ENCODE assay signal across 9 mouse cellular contexts in genomic region chr1:74090329-74090728, GRCm38 (mm10). TPM values are rescaled to one million over a fixed set of nuclear protein-coding genes. Genes with fewer than 3 reads are reported as not detected.
DNase-seq lines count a peak whose midpoint lies in the region; ATAC-seq and TF ChIP-seq lines count a peak whose summit lies in the region.
"Had no signal": no experiment of that assay in that cellular context is flagged by ENCODE, and none has a peak within 500 bp of the region (broad histone marks: within the 10 kb centered on the region; RNA-seq: fewer than 3 reads in every experiment).

No protein-coding gene starts in this region.

- TF ChIP-seq CTCF in spleen, adult 2 months (IDR thresholded peaks at IDR 0.05; ENCODE audit: extremely low read depth, insufficient read depth, insufficient read length, insufficient replicate concordance): no peak

- no peak for ATAC-seq in heart, embryonic 13.5 days (ENCODE audit: extremely low read depth, insufficient number of reproducible peaks, low FRiP score, low TSS enrichment)
- ATAC-seq in limb, embryonic 11.5 days (ENCODE audit: insufficient number of reproducible peaks, low FRiP score, low TSS enrichment, low read depth): no peak
- no peak for ATAC-seq in stomach, embryonic 16.5 days (ENCODE audit: insufficient read depth, low FRiP score)
- ATAC-seq: activated CD4-positive, CD25-positive, alpha-beta regulatory T cell, adult 4 months had no signal

- peak overlapping the region; percentile 88 for H3K27ac ChIP-seq in heart, embryonic 13.5 days (replicated peaks)
- no peak overlapping the region for H3K27ac ChIP-seq in spleen, adult 2 months (ENCODE audit: insufficient read depth, low read length)
- peak overlapping the region; percentile 100; the same call in 1 of the 2 replicates for H3K27ac ChIP-seq in limb, embryonic 11.5 days (replicated peaks; ENCODE audit: low read depth, low read length)
- H3K27ac ChIP-seq in stomach, embryonic 16.5 days (ENCODE audit: low read length): no peak overlapping the region

- H3K4me2 ChIP-seq in heart, embryonic 13.5 days: peak overlapping the region; percentile 61
- H3K4me2 ChIP-seq in limb, embryonic 11.5 days (ENCODE audit: low read depth, severe bottlenecking): peak overlapping the region; percentile 70
- H3K4me2 ChIP-seq in stomach, embryonic 16.5 days (ENCODE audit: low read depth, low read length): peak overlapping the region; percentile 28

- intact Hi-C loops in gastrocnemius, postnatal 14 days (cut with DNase I; ENCODE audit: low total_unique reads): no loop called here

- no peak for TF ChIP-seq POLR2A in spleen, adult 2 months (IDR thresholded peaks at IDR 0.05; ENCODE audit: low read depth, low read length)

- no peaks in the 10 kb centered on the region for H3K9me3 ChIP-seq in heart, embryonic 13.5 days
- H3K9me3 ChIP-seq in limb, embryonic 11.5 days (ENCODE audit: control insufficient read depth, low read length): no peaks in the 10 kb centered on the region
- H3K9me3 ChIP-seq in stomach, embryonic 16.5 days (replicated peaks; ENCODE audit: control insufficient read depth, low read length): no peaks in the 10 kb centered on the region

- H3K27me3 ChIP-seq in heart, embryonic 13.5 days (replicated peaks): peaks cover 9% of the 10 kb centered on the region
- no peaks in the 10 kb centered on the region for H3K27me3 ChIP-seq in spleen, adult 2 months (ENCODE audit: control insufficient read depth, insufficient read depth, low read length)
- H3K27me3 ChIP-seq in limb, embryonic 11.5 days (ENCODE audit: control insufficient read depth, insufficient read depth, low read length): no peaks in the 10 kb centered on the region
- peaks cover 2% of the 10 kb centered on the region; the same call in 1 of the 2 replicates for H3K27me3 ChIP-seq in stomach, embryonic 16.5 days (ENCODE audit: control insufficient read depth, insufficient read depth, low read length)

- DNase-seq in heart, adult 11 months: no peak
- no peak for DNase-seq in spleen, adult 2 months (ENCODE audit: low read depth in 1 of 2, low spot score in 2 of 2)
- no peak for DNase-seq in spleen, postnatal 4 days (ENCODE audit: low spot score in 2 of 2)
- peak; percentile 39 for DNase-seq in limb, embryonic 11.5 days (ENCODE audit: low spot score)
- DNase-seq in thymus, postnatal 36 days: no peak
- no peak for DNase-seq in gastrocnemius, postnatal 14 days

- no peaks in the 10 kb centered on the region for H3K36me3 ChIP-seq in heart, embryonic 13.5 days
- H3K36me3 ChIP-seq in spleen, adult 2 months (ENCODE audit: control insufficient read depth, insufficient read depth, low read length): no peaks in the 10 kb centered on the region
- H3K36me3 ChIP-seq in limb, embryonic 11.5 days (ENCODE audit: control insufficient read depth, insufficient read depth, low read length): no peaks in the 10 kb centered on the region
- H3K36me3 ChIP-seq in stomach, embryonic 16.5 days (ENCODE audit: control insufficient read depth, insufficient read depth, low read length): no peaks in the 10 kb centered on the region

- H3K9ac ChIP-seq in heart, embryonic 13.5 days: peak overlapping the region; percentile 58
- peak overlapping the region; percentile 51 for H3K9ac ChIP-seq in limb, embryonic 11.5 days (ENCODE audit: low read length)
- H3K9ac ChIP-seq in stomach, embryonic 16.5 days (ENCODE audit: low read length): peak overlapping the region; percentile 68

- 43% methylated on average over 7 of the region's 7 CpGs for WGBS in heart, embryonic 13.5 days
- WGBS in spleen, adult 2 months: 85% methylated on average over 7 of the region's 7 CpGs
- WGBS in limb, embryonic 11.5 days: 19% methylated on average over 7 of the region's 7 CpGs
- WGBS in stomach, embryonic 16.5 days: 48% methylated on average over 7 of the region's 7 CpGs

- peak overlapping the region; percentile 41 for H3K4me3 ChIP-seq in heart, embryonic 13.5 days
- peak overlapping the region; percentile 13; the same call in 1 of the 2 replicates for H3K4me3 ChIP-seq in spleen, adult 2 months (ENCODE audit: extremely low read depth, insufficient read depth, insufficient read length)
- peak overlapping the region; percentile 42 for H3K4me3 ChIP-seq in limb, embryonic 11.5 days (ENCODE audit: low read depth, low read length)
- peak overlapping the region; percentile 26 for H3K4me3 ChIP-seq in stomach, embryonic 16.5 days (replicated peaks; ENCODE audit: low read length)

- H3K4me1 ChIP-seq in heart, embryonic 13.5 days: peaks cover 60% of the 10 kb centered on the region
- H3K4me1 ChIP-seq in spleen, adult 2 months (ENCODE audit: control insufficient read depth, insufficient read depth, insufficient read length): peaks cover under 1% of the 10 kb centered on the region; the same call in 1 of the 2 replicates
- H3K4me1 ChIP-seq in limb, embryonic 11.5 days (ENCODE audit: control insufficient read depth, insufficient read depth, low read length): peaks cover 52% of the 10 kb centered on the region
- peaks cover 22% of the 10 kb centered on the region for H3K4me1 ChIP-seq in stomach, embryonic 16.5 days (ENCODE audit: control insufficient read depth, insufficient read depth, low read length)

RNA-seq across cellular contexts. Expression of gene Tns1, which starts 33.9 kb away (rescaled TPM):
- polyA plus RNA-seq in heart, embryonic 13.5 days (2015; fragmentation: Nextera tagmentation; extraction: Ambion mirVana): 100 and 105 TPM in 2 replicates
- 80.4 and 102 TPM in 2 replicates for polyA plus RNA-seq in spleen, adult 2 months (2012; rRNA removed)
- 36.3 and 36.9 TPM in 2 replicates for polyA plus RNA-seq in limb, embryonic 11.5 days (2014; fragmentation: Nextera tagmentation; extraction: Ambion mirVana)
- polyA plus RNA-seq in stomach, embryonic 16.5 days (2015; fragmentation: Nextera tagmentation; extraction: Ambion mirVana): 42.1 and 45.0 TPM in 2 replicates
- total RNA-seq in gastrocnemius, postnatal 14 days (2021): 100 to 1,000 TPM; 176 to 217 TPM

RNA-seq across cellular contexts. Expression of gene Rufy4, which starts 35.0 kb away (rescaled TPM):
- 0.20 and 0.48 TPM in 2 replicates for polyA plus RNA-seq in heart, embryonic 13.5 days (2015; fragmentation: Nextera tagmentation; extraction: Ambion mirVana)
- 0.41 and 0.67 TPM in 2 replicates for polyA plus RNA-seq in spleen, adult 2 months (2012; rRNA removed)
- polyA plus RNA-seq in limb, embryonic 11.5 days (2014; fragmentation: Nextera tagmentation; extraction: Ambion mirVana): 0.07 TPM in 1 of 2 replicates, not detected in the other
- 0.25 and 0.44 TPM in 2 replicates for polyA plus RNA-seq in stomach, embryonic 16.5 days (2015; fragmentation: Nextera tagmentation; extraction: Ambion mirVana)
- total RNA-seq in gastrocnemius, postnatal 14 days (2021): under 1 TPM in 1 of 2 experiments, not detected in 1; 0.09 TPM
- polyA plus RNA-seq: activated CD4-positive, CD25-positive, alpha-beta regulatory T cell, adult 4 months had no signal

Comparison
In these comparisons a context has a peak if more than half of its experiments do, and no peak if none do; other contexts are left out.
1. H3K27ac ChIP-seq: peak in heart, embryonic 13.5 days (single experiment) and limb, embryonic 11.5 days (single experiment); none in spleen, adult 2 months (single experiment) and stomach, embryonic 16.5 days (single experiment).
2. Peak in every context shown above with its lines, with median percentiles within 50 percentile points of each other: H3K4me2 ChIP-seq, H3K4me3 ChIP-seq and H3K9ac ChIP-seq.